ENCODE assay signal across 8 mouse cellular contexts in the genomic region with DNA sequence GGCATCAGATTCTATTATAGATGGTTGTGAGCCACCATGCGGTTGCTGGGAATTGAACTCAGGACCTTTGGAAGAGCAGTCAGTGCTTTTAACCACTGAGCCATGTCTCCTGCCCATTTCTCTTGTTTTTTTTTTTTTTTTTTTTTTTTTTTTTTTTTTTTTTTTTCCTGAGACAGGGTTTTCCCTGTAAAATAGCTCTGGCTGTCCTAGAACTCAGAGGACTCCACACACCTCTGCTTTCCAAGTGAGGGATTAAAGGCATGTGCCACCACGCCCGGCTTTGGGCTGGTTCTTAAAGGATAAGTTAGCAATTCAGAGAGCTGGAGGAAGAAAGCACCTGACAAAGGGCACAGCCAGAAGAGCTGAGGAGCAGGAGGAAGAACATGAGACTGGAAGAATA. TPM values are rescaled to one million over a fixed set of nuclear protein-coding genes. Genes with fewer than 3 reads are reported as not detected.
A peak's percentile ranks its signal among the peaks of the same experiment; 100 is the strongest.
DNase-seq lines count a peak whose midpoint lies in the region; ATAC-seq and TF ChIP-seq lines count a peak whose summit lies in the region.
"Not testable (repeated sequence)": the region's sequence is repeated elsewhere in the genome, so short reads cannot be mapped to it uniquely, and the experiment has no call there.

No protein-coding gene starts in this region.

- TF ChIP-seq EP300 in ES-Bruce4 (IDR thresholded peaks at IDR 0.05; ENCODE audit: insufficient read depth, low read depth, low read length); liver, postnatal 0 days (IDR thresholded peaks at IDR 0.05; ENCODE audit: low read depth): not testable (repeated sequence)

- H3K4me1 ChIP-seq in ES-Bruce4 (ENCODE audit: control insufficient read depth, insufficient read depth, low read length): not testable (repeated sequence)
- H3K4me1 ChIP-seq in erythroblast, embryonic 14.5 days (ENCODE audit: control insufficient read depth): peaks cover 45% of the 10 kb centered on the region
- peaks cover 23% of the 10 kb centered on the region for H3K4me1 ChIP-seq in heart, embryonic 15.5 days (replicated peaks)
- peaks cover 16% of the 10 kb centered on the region for H3K4me1 ChIP-seq in intestine, embryonic 15.5 days (replicated peaks)
- H3K4me1 ChIP-seq in liver, embryonic 11.5 days (replicated peaks; ENCODE audit: control insufficient read depth, insufficient read depth, low read length): peaks cover 12% of the 10 kb centered on the region
- H3K4me1 ChIP-seq in liver, postnatal 0 days (ENCODE audit: insufficient read depth): peaks cover 22% of the 10 kb centered on the region
- H3K4me1 ChIP-seq in neural tube, embryonic 15.5 days: peaks cover 34% of the 10 kb centered on the region

- ATAC-seq in heart, embryonic 15.5 days (replicated peaks; ENCODE audit: insufficient number of reproducible peaks, insufficient read depth, low FRiP score, low read depth); intestine, embryonic 15.5 days; liver, embryonic 11.5 days (replicated peaks; ENCODE audit: low FRiP score); liver, postnatal 0 days; neural tube, embryonic 15.5 days (ENCODE audit: low FRiP score): not testable (repeated sequence)

- TF ChIP-seq POLR2A in ES-Bruce4 (IDR thresholded peaks at IDR 0.05; ENCODE audit: insufficient read depth, low read length): not testable (repeated sequence)

- peaks cover 14% of the 10 kb centered on the region for H3K36me3 ChIP-seq in ES-Bruce4 (ENCODE audit: control insufficient read depth, insufficient read depth, low read length, poor library complexity, severe bottlenecking)
- peaks cover 40% of the 10 kb centered on the region for H3K36me3 ChIP-seq in erythroblast, embryonic 14.5 days (ENCODE audit: control insufficient read depth)
- peaks cover 11% of the 10 kb centered on the region; the same call in 1 of the 2 replicates for H3K36me3 ChIP-seq in heart, embryonic 15.5 days
- H3K36me3 ChIP-seq in intestine, embryonic 15.5 days: peaks cover 11% of the 10 kb centered on the region; the same call in 1 of the 2 replicates
- H3K36me3 ChIP-seq in liver, embryonic 11.5 days (ENCODE audit: control insufficient read depth, insufficient read depth, low read length): peaks cover 11% of the 10 kb centered on the region; the same call in 1 of the 2 replicates
- H3K36me3 ChIP-seq in liver, postnatal 0 days (replicated peaks; ENCODE audit: insufficient read depth, low read length): peaks cover 11% of the 10 kb centered on the region
- H3K36me3 ChIP-seq in neural tube, embryonic 15.5 days: peaks cover 14% of the 10 kb centered on the region

- WGBS in heart, embryonic 15.5 days: 94% methylated on average over 3 of the region's 3 CpGs
- 85% methylated on average over 3 of the region's 3 CpGs for WGBS in intestine, embryonic 15.5 days
- WGBS in liver, embryonic 11.5 days: 93% methylated on average over 3 of the region's 3 CpGs
- 86% methylated on average over 3 of the region's 3 CpGs for WGBS in liver, postnatal 0 days (ENCODE audit: insufficient replicate concordance)
- 92% methylated on average over 3 of the region's 3 CpGs for WGBS in neural tube, embryonic 15.5 days

- TF ChIP-seq CTCF in ES-Bruce4 (IDR thresholded peaks at IDR 0.05; ENCODE audit: low read depth, low read length); liver, postnatal 0 days (IDR thresholded peaks at IDR 0.05; ENCODE audit: low read depth): not testable (repeated sequence)

- H3K27ac ChIP-seq in ES-Bruce4 (ENCODE audit: insufficient read depth, low read length); heart, embryonic 15.5 days; intestine, embryonic 15.5 days; liver, embryonic 11.5 days (ENCODE audit: low read depth, low read length); liver, postnatal 0 days (ENCODE audit: low read depth); neural tube, embryonic 15.5 days (replicated peaks): not testable (repeated sequence)

- DNase-seq in ZHBTc4 (ENCODE audit: low read depth, low spot score): peak; percentile 48
- DNase-seq in liver, embryonic 11.5 days (ENCODE audit: low spot score); liver, postnatal 0 days: not testable (repeated sequence)

- not testable (repeated sequence) for H3K27me3 ChIP-seq in ES-Bruce4 (ENCODE audit: control insufficient read depth, insufficient read depth, low read length, poor library complexity, severe bottlenecking); erythroblast, embryonic 14.5 days (ENCODE audit: control insufficient read depth); heart, embryonic 15.5 days; intestine, embryonic 15.5 days (replicated peaks); liver, embryonic 11.5 days (replicated peaks; ENCODE audit: control insufficient read depth, insufficient read depth, low read length); liver, postnatal 0 days (ENCODE audit: insufficient read depth, low read length); neural tube, embryonic 15.5 days (replicated peaks)

- H3K4me3 ChIP-seq in ES-Bruce4 (ENCODE audit: low read depth, low read length): peak overlapping the region; percentile 22; the same call in 1 of the 2 replicates
- peak overlapping the region; percentile 86 for H3K4me3 ChIP-seq in erythroblast, embryonic 14.5 days (replicated peaks)
- not testable (repeated sequence) for H3K4me3 ChIP-seq in heart, embryonic 15.5 days; intestine, embryonic 15.5 days (replicated peaks); liver, postnatal 0 days (ENCODE audit: low read depth, low read length)
- H3K4me3 ChIP-seq in liver, embryonic 11.5 days (ENCODE audit: low read depth, low read length): peak overlapping the region; percentile 86
- 0 out of 2 replicates have a peak overlapping the region, but pooled peaks have one; percentile 63 for H3K4me3 ChIP-seq in neural tube, embryonic 15.5 days (replicated peaks)

- not testable (repeated sequence) for H3K9me3 ChIP-seq in ES-Bruce4 (replicated peaks; ENCODE audit: control insufficient read depth, insufficient read depth, low read length, poor library complexity, severe bottlenecking); erythroblast, embryonic 14.5 days (ENCODE audit: control insufficient read depth, low read length); heart, embryonic 15.5 days (replicated peaks); intestine, embryonic 15.5 days; liver, embryonic 11.5 days (ENCODE audit: control insufficient read depth, low read length); liver, postnatal 0 days (ENCODE audit: low read length); neural tube, embryonic 15.5 days (replicated peaks)

- H3K9ac ChIP-seq in ES-Bruce4 (ENCODE audit: low read depth, poor library complexity, severe bottlenecking): peak overlapping the region; percentile 86
- H3K9ac ChIP-seq in heart, embryonic 15.5 days; intestine, embryonic 15.5 days; liver, embryonic 11.5 days (ENCODE audit: low read depth, low read length); liver, postnatal 0 days (replicated peaks); neural tube, embryonic 15.5 days (replicated peaks): not testable (repeated sequence)

- H3K4me2 ChIP-seq in heart, embryonic 15.5 days: peak overlapping the region; percentile 71; the same call in 1 of the 2 replicates
- H3K4me2 ChIP-seq in intestine, embryonic 15.5 days (replicated peaks): peak overlapping the region; percentile 63
- H3K4me2 ChIP-seq in liver, embryonic 11.5 days: peak overlapping the region; percentile 79
- H3K4me2 ChIP-seq in liver, postnatal 0 days (ENCODE audit: low read depth, low read length): peak overlapping the region; percentile 99; the same call in 1 of the 2 replicates
- H3K4me2 ChIP-seq in neural tube, embryonic 15.5 days: peak overlapping the region; percentile 74; the same call in 1 of the 2 replicates

RNA-seq across cellular contexts. Expression of gene Chchd4, which starts 1.9 kb away (rescaled TPM):
- polyA plus RNA-seq in ES-Bruce4 (2011; ENCODE audit: insufficient read depth, insufficient read length, low read depth, missing spikeins): 24.6 and 27.4 TPM in 2 replicates
- polyA plus RNA-seq in erythroblast, embryonic 14.5 days (2012): 0.15 and 0.31 TPM in 2 replicates
- 29.0 and 31.0 TPM in 2 replicates for polyA plus RNA-seq in heart, embryonic 15.5 days (2015; fragmentation: Nextera tagmentation; extraction: Ambion mirVana)
- polyA plus RNA-seq in intestine, embryonic 15.5 days (2015; fragmentation: Nextera tagmentation; extraction: Ambion mirVana): 38.0 and 39.7 TPM in 2 replicates
- polyA plus RNA-seq in liver, embryonic 11.5 days (2014; fragmentation: Nextera tagmentation; extraction: Ambion mirVana): 47.1 and 47.3 TPM in 2 replicates
- 10.7 and 11.3 TPM in 2 replicates for polyA plus RNA-seq in liver, postnatal 0 days (2015; fragmentation: Nextera tagmentation; extraction: Ambion mirVana)
- polyA plus RNA-seq in neural tube, embryonic 15.5 days (2015; fragmentation: Nextera tagmentation; extraction: Ambion mirVana): 40.0 and 40.3 TPM in 2 replicates

RNA-seq across cellular contexts. Expression of gene Tmem43, which starts 2.1 kb away (rescaled TPM):
- 49.2 and 55.3 TPM in 2 replicates for polyA plus RNA-seq in ES-Bruce4 (2011; ENCODE audit: insufficient read depth, insufficient read length, low read depth, missing spikeins)
- 0.05 and 0.15 TPM in 2 replicates for polyA plus RNA-seq in erythroblast, embryonic 14.5 days (2012)
- polyA plus RNA-seq in heart, embryonic 15.5 days (2015; fragmentation: Nextera tagmentation; extraction: Ambion mirVana): 24.8 and 33.4 TPM in 2 replicates
- 36.4 and 40.5 TPM in 2 replicates for polyA plus RNA-seq in intestine, embryonic 15.5 days (2015; fragmentation: Nextera tagmentation; extraction: Ambion mirVana)
- 30.0 and 31.7 TPM in 2 replicates for polyA plus RNA-seq in liver, embryonic 11.5 days (2014; fragmentation: Nextera tagmentation; extraction: Ambion mirVana)
- polyA plus RNA-seq in liver, postnatal 0 days (2015; fragmentation: Nextera tagmentation; extraction: Ambion mirVana): 6.9 and 8.1 TPM in 2 replicates
- 41.8 and 42.9 TPM in 2 replicates for polyA plus RNA-seq in neural tube, embryonic 15.5 days (2015; fragmentation: Nextera tagmentation; extraction: Ambion mirVana)

RNA-seq across cellular contexts. Expression of gene Xpc, which starts 44.3 kb away (rescaled TPM):
- polyA plus RNA-seq in ES-Bruce4 (2011; ENCODE audit: insufficient read depth, insufficient read length, low read depth, missing spikeins): 15.4 and 16.5 TPM in 2 replicates
- 0.07 and 0.10 TPM in 2 replicates for polyA plus RNA-seq in erythroblast, embryonic 14.5 days (2012)
- 10.5 and 13.1 TPM in 2 replicates for polyA plus RNA-seq in heart, embryonic 15.5 days (2015; fragmentation: Nextera tagmentation; extraction: Ambion mirVana)
- polyA plus RNA-seq in intestine, embryonic 15.5 days (2015; fragmentation: Nextera tagmentation; extraction: Ambion mirVana): 15.3 and 16.8 TPM in 2 replicates
- polyA plus RNA-seq in liver, embryonic 11.5 days (2014; fragmentation: Nextera tagmentation; extraction: Ambion mirVana): 13.2 and 13.4 TPM in 2 replicates
- 6.3 and 6.7 TPM in 2 replicates for polyA plus RNA-seq in liver, postnatal 0 days (2015; fragmentation: Nextera tagmentation; extraction: Ambion mirVana)
- 16.5 and 17.4 TPM in 2 replicates for polyA plus RNA-seq in neural tube, embryonic 15.5 days (2015; fragmentation: Nextera tagmentation; extraction: Ambion mirVana)

RNA-seq across cellular contexts. Expression of gene Lsm3, which starts 44.3 kb away (rescaled TPM):
- 188 and 207 TPM in 2 replicates for polyA plus RNA-seq in ES-Bruce4 (2011; ENCODE audit: insufficient read depth, insufficient read length, low read depth, missing spikeins)
- polyA plus RNA-seq in erythroblast, embryonic 14.5 days (2012): 0.51 and 0.64 TPM in 2 replicates
- polyA plus RNA-seq in heart, embryonic 15.5 days (2015; fragmentation: Nextera tagmentation; extraction: Ambion mirVana): 155 and 161 TPM in 2 replicates
- polyA plus RNA-seq in intestine, embryonic 15.5 days (2015; fragmentation: Nextera tagmentation; extraction: Ambion mirVana): 268 and 270 TPM in 2 replicates
- polyA plus RNA-seq in liver, embryonic 11.5 days (2014; fragmentation: Nextera tagmentation; extraction: Ambion mirVana): 309 and 318 TPM in 2 replicates
- 67.8 and 69.6 TPM in 2 replicates for polyA plus RNA-seq in liver, postnatal 0 days (2015; fragmentation: Nextera tagmentation; extraction: Ambion mirVana)
- 147 and 168 TPM in 2 replicates for polyA plus RNA-seq in neural tube, embryonic 15.5 days (2015; fragmentation: Nextera tagmentation; extraction: Ambion mirVana)
